Mouse (Mus musculus): Measurements from ENCODE around the gene Uchl4.

Uchl4 gene

DNA sequence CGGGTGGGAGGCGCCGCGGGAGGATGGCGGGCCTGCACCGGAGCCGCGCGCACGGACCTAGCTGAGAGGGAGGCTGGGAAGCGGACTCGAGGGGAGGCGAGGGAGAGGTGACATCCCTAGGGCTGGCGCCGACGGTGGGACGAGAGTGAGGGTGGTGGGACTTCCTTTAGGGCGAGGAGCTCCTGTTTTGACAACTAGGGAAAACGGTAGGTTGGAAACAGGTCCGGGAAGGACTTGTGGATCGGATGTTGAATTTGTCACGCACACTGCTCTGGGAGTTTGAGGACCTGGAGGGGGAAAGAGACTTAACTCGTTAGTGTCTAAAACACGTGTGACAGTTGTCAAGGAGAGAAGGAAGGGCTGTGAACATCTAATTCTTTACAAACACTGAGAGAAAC is 46.8 kb downstream of the Uchl4 start:
- TF ChIP-seq GATA4 (IDR thresholded peaks at IDR 0.05; ENCODE audit: insufficient replicate concordance, low read length): no peak

DNA sequence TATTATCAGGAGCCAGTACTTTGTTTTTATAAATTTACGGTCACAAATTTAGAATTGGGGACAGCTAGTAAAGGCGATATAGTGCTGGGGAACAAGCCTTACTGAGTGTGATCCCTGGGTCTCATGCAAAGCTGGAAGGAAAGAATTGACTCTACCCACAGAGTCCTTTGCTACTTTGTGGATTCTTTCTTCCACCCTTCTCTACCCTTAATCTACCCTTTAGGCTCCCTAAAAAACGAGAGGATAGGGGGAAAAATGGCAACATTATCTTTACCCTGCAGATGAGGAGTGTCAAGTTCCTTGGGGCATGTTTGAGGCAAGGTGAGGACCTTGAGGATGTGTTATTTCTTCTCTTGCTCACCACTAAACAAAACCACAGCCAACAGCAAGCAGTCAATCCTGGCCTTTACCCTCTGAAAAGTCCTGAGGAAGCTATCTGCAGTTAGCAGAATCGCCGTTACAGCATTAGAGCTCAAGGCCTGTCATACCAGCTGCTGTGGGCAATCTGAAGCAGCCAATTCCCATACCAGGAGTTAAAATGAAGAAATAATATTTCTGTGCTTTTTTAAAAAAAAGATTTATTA is 47.5 kb downstream of the Uchl4 start:
- no peak for TF ChIP-seq GATA4 (IDR thresholded peaks at IDR 0.05; ENCODE audit: insufficient replicate concordance, low read length)

All from liver, adult (tissue).